Mouse (Mus musculus) midbrain, embryonic 12.5 days (tissue): ENCODE measurements around the gene Sh3pxd2a. TPM values are rescaled to one million over a fixed set of nuclear protein-coding genes. Genes with fewer than 3 reads are reported as not detected.

Source experiments
- ATAC-seq: fragments of 200-750 bp; cut with Nextera tagmentation; 2 replicates; pipeline ENCODE4 v1.8.0; 2017; ENCODE audit warnings: low read depth, moderate TSS enrichment, moderate library complexity; ENCODE audit not compliant: low FRiP score
- H3K27ac ChIP-seq: fragments of 300-500 bp; sonication (generic); replicated peaks from 2 replicates; pipeline ENCODE4 v1.5.1; 2016; ENCODE audit warnings: mild to moderate bottlenecking
- H3K27me3 ChIP-seq: fragments of 300-500 bp; sonication (generic); 2 replicates; pipeline ENCODE4 v1.6.1; 2016; ENCODE audit warnings: mild to moderate bottlenecking
- H3K36me3 ChIP-seq: fragments of 300-500 bp; sonication (generic); 2 replicates; pipeline ENCODE4 v1.6.1; 2016
- H3K4me1 ChIP-seq: fragments of 300-500 bp; sonication (generic); 2 replicates; pipeline ENCODE4 v1.6.1; 2016
- H3K4me2 ChIP-seq: fragments of 300-500 bp; sonication (generic); replicated peaks from 2 replicates; pipeline ENCODE4 v1.6.1; 2016; ENCODE audit warnings: mild to moderate bottlenecking, moderate library complexity
- H3K4me3 ChIP-seq: fragments of 300-500 bp; sonication (generic); 2 replicates; pipeline ENCODE4 v1.5.1; 2016; ENCODE audit warnings: mild to moderate bottlenecking
- H3K9ac ChIP-seq: fragments of 300-500 bp; sonication (generic); replicated peaks from 2 replicates; pipeline ENCODE4 v1.6.1; 2016; ENCODE audit warnings: mild to moderate bottlenecking, moderate library complexity
- H3K9me3 ChIP-seq: fragments of 300-500 bp; sonication (generic); 2 replicates; pipeline ENCODE4 v1.6.1; 2016; ENCODE audit warnings: mild to moderate bottlenecking
- WGBS: fragments of 180-500 bp; shearing (Covaris S2); methylation state at CpG from one replicate; pipeline ENCODE4 v1.1.7; 2016; 5-methylcytosine and 5-hydroxymethylcytosine counted together
- polyA plus RNA-seq: library from polyadenylated mRNA; unstranded; fragments of >200 nt; fragmentation: Nextera tagmentation; extraction: Ambion mirVana; gene quantifications from 2 replicates; pipeline ENCODE4 v1.2.1, GENCODE M21; 2016

The Sh3pxd2a gene
- polyA plus RNA-seq, result 2.9 and 3.2 TPM in 2 replicates

DNA sequence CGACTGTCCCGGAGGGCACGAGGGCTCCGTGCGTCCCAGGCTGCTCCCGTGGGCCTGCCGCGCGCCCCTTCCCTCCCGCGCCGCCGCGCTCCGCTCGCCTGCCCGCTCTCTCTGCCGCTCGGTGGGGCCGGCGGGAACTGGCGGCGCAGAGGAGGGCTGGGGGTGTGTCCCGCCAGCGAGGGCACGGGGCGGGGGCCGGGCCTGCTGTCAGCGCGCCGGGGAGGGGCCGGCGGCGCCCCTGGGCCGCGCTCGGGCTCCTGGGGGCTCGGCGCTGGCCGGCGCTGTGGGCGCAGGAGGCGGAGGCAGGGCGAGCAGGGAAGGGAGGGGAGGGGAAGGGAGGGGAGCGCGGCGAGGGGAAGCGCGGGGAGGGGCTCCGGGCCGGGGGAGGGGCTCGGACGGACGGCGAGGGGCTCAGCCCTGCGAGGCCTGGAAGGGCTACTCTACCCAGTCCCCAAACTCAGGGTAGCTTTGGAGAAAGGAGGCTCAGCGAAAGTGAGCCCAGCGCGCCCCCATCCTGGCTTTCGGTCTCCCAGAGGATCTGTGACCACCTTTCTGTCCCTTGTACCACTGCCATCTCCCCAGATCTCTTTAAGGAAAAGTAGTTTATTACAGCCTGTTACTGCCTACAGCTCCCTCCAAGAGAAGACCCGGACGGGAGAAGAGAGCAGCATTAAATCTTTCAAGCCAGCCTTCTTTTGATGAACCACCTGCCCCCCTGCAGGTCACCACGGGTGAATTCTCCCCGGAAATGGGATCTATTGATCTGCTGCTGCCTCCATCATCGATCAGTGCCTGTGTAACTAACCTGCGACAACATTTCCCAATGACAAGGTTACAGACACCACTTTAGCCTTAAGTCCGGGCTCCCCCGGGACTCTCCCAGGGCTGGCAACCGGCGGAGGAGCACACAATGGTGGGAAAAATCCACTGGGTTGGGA lies at the start of gene Sh3pxd2a:
Gene Sh3pxd2a (minus strand): TSS at position 98 of the 938 bp plus-strand sequence.
- 0 out of 2 replicates have a peak, but pooled peaks cover 3% of the 10 kb centered on the region for H3K9me3 ChIP-seq
- H3K27ac ChIP-seq, result peak within 1 kb of the TSS; percentile 85
- H3K4me2 ChIP-seq, result peak within 1 kb of the TSS; percentile 94
- H3K27me3 ChIP-seq, result peaks cover 13% of the 10 kb centered on the region
- peak within 1 kb of the TSS; percentile 67 for H3K4me3 ChIP-seq
- peak; percentile 90 for ATAC-seq
- peak within 1 kb of the TSS; percentile 81 for H3K9ac ChIP-seq
- WGBS, result under 1% methylated on average over 55 of the region's 70 CpGs
- peaks cover 24% of the 10 kb centered on the region for H3K4me1 ChIP-seq
- H3K36me3 ChIP-seq, result no peaks in the 10 kb centered on the region

DNA sequence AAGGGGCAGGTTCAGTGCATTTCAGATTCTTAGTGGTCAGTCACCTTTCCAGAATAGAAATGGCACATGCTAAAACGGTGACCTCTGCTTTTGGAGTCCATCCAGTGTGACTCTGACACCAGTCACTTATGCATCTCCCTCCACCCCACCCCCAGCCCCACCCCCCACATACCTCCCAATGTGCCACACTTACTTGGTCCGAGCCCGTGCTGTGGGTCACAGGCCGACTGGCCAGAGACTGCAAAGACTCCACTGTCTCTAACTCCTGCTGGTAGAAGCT lies 49.4 kb upstream of the Sh3pxd2a start:
- 76% methylated on average over 4 of the region's 4 CpGs for WGBS
- no peak overlapping the region for H3K4me2 ChIP-seq

DNA sequence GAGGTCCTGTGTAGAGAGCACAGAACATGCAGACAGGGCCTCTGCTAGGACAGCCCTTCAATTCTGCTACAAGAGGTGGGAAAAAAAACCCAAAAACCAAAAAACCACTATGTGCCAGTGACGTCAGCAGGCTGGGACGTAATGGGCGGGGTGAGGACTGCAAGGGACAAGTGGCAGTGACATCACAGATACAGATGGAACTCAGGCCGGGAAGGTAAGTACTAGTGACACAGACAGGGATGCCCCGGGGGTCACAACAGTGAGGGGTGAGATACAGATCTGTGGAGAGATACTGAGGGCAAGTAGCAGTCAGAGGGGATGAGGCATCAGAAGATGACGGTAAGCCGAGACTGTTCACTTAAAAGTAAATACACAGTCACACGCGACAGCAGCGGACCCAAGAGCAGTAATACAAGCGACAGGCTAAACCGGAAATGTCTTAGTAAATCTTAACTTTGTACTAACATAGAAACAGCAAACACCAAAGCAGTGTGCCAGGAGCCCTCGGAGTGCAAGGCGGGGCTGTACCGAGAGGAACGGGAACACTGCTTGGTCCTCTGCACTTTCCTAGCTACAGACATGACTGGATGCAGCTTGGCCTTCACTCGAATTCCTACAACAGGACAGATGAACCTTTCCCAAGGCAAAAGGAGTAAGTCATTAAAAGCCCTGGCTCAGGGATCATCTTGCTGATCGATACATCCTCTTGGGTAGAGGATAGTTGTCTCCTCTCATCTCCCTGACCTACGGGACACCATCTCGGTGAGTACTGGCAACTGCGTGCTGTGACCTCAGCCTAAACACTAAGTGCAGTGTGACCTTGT lies 48.8 kb upstream of the Sh3pxd2a start:
- 90% methylated on average over 21 of the region's 21 CpGs for WGBS
- no peak for ATAC-seq
- Histone ChIP-seq H3K36me3 (peaks cover 24% of the 10 kb centered on the region), H3K9me3 (no peaks in the 10 kb centered on the region), H3K27ac (no peak overlapping the region), H3K4me2 (no peak overlapping the region), H3K9ac (no peak overlapping the region), H3K4me1 (peaks cover 15% of the 10 kb centered on the region), H3K4me3 (no peak overlapping the region), H3K27me3 (no peaks in the 10 kb centered on the region)

More for the DNA sequence above, 49.4 kb upstream of the Sh3pxd2a start:
- Histone ChIP-seq H3K4me1 (peaks cover 15% of the 10 kb centered on the region), H3K9ac (no peak overlapping the region), H3K9me3 (no peaks in the 10 kb centered on the region), H3K4me3 (no peak overlapping the region), H3K27ac (no peak overlapping the region), H3K27me3 (no peaks in the 10 kb centered on the region), H3K36me3 (peaks cover 24% of the 10 kb centered on the region)
- ATAC-seq, result no peak

DNA sequence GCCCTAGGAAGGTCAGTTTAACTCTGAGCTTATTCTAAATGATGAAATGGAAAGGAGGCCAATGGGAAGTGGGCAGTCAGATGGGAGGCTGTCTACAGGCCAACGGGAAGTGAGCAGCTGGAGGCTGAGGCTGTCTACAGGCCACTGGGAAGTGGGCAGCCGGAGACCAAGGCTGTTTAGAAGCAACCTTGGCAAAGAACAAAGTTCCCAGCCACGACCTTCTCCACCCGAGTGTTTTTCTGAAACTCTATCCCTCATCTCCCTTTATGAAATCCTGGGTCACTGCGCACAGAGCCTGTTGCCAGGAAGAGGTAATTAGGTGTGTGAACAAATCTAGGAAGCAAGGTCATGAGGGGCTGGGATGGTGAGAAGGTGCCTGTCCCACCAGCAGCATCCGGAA lies 47.8 kb upstream of the Sh3pxd2a start:
- no peak overlapping the region for H3K27ac ChIP-seq

DNA sequence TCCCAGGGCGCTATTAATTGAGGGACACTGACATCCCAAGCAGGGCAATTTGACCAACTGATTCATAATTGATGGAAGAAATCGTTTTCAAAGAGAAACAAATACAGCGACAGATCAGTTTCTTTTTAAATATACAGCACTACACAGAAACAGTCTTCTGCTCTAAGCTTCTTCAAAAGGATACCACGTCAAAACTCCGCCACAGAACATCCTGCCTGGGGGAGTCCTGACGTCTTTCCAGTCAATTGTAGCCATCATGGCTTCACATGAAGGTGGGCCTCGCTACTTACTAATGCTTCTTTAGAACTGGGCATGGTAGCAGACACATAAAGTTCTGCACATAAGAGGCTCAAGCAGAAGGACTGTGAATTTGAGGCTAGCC lies 47.1 kb upstream of the Sh3pxd2a start:
- no peaks in the 10 kb centered on the region for H3K9me3 ChIP-seq
- H3K36me3 ChIP-seq, result peaks cover 22% of the 10 kb centered on the region
- peaks cover 15% of the 10 kb centered on the region for H3K4me1 ChIP-seq
- H3K27me3 ChIP-seq, result no peaks in the 10 kb centered on the region
- peak overlapping the region; percentile 69 for H3K27ac ChIP-seq
- WGBS, result 65% methylated on average over 7 of the region's 7 CpGs
- no peak for ATAC-seq
- H3K4me2 ChIP-seq, result peak overlapping the region; percentile 31; the same call in 1 of the 2 replicates
- peak overlapping the region; percentile 41; the same call in 1 of the 2 replicates for H3K9ac ChIP-seq
- no peak overlapping the region for H3K4me3 ChIP-seq

More for the DNA sequence above, 47.8 kb upstream of the Sh3pxd2a start:
- no peak overlapping the region for H3K4me2 ChIP-seq
- no peak overlapping the region for H3K4me3 ChIP-seq
- peaks cover 15% of the 10 kb centered on the region for H3K4me1 ChIP-seq
- peaks cover 24% of the 10 kb centered on the region for H3K36me3 ChIP-seq
- H3K9ac ChIP-seq, result no peak overlapping the region
- WGBS, result 85% methylated on average over 6 of the region's 6 CpGs
- no peaks in the 10 kb centered on the region for H3K9me3 ChIP-seq
- H3K27me3 ChIP-seq, result no peaks in the 10 kb centered on the region
- no peak for ATAC-seq

DNA sequence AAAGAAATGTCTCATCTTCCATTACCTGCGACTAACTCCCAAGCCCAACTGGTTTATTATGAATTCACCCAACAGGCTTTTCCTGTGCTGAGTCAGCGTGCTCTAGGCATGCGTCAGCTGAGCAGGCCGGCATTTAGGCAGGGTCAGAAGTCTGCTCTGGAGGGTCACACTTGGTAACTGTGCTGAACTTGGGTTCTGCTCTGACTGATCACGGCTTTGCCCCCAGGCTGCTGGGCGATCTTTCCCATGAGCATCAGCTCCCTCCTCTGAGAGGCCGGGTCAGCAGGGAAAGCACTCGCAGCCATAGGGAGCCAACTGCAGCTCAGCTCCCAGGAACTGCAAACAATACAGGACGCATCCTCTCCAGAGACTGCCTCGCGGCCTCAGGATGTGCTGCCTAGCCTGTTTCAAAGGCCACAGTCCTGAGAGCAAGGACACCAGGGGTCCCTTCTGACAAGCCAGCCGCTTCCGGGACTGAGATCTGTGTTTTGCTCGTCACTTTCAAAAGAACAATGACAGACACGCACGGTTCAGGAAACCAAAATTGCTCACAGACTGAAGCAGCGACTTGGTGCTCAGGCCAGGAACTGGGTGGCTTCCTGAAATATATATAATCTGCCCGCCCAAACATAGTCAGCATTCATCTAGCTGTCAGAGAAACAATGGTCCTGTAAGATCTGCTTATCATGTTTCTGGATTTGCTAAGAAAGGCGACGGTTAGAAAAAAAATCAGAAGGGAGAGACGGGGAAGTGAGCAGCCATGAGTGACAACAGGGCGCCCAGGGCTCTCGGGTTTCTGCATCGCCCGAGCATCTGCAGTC lies 46.5 kb upstream of the Sh3pxd2a start:
- Histone ChIP-seq H3K4me2 (peak overlapping the region; percentile 31), H3K4me3 (peak overlapping the region; percentile 7; the same call in 1 of the 2 replicates), H3K4me1 (peaks cover 15% of the 10 kb centered on the region), H3K27ac (peak overlapping the region; percentile 69), H3K36me3 (peaks cover 20% of the 10 kb centered on the region), H3K9me3 (no peaks in the 10 kb centered on the region), H3K9ac (peak overlapping the region; percentile 41; the same call in 1 of the 2 replicates), H3K27me3 (no peaks in the 10 kb centered on the region)
- WGBS, result 28% methylated on average over 25 of the region's 25 CpGs
- no peak for ATAC-seq

DNA sequence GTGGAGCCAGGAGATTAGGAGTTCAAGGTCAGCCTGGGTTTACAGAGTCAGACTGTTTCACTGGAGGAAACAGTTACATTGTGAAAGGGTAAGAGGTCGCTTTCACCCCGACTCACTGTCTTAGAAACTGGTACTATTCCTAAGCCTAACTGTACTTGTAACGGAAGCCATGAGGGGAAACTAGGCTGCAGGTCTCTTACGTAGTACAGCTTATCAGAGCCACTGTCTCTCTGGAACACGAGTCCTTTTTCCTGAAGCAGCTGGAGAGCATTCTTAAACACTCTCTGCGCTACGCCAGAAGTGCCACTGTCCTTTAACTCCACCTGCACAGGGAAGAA lies 45.9 kb upstream of the Sh3pxd2a start:
- ATAC-seq, result no peak
- Histone ChIP-seq H3K4me1 (peaks cover 15% of the 10 kb centered on the region), H3K9me3 (no peaks in the 10 kb centered on the region), H3K36me3 (peaks cover 21% of the 10 kb centered on the region), H3K4me2 (no peak overlapping the region), H3K4me3 (no peak overlapping the region), H3K9ac (peak overlapping the region; percentile 41; the same call in 1 of the 2 replicates), H3K27ac (peak overlapping the region; percentile 69), H3K27me3 (no peaks in the 10 kb centered on the region)
- 84% methylated on average over 7 of the region's 7 CpGs for WGBS

DNA sequence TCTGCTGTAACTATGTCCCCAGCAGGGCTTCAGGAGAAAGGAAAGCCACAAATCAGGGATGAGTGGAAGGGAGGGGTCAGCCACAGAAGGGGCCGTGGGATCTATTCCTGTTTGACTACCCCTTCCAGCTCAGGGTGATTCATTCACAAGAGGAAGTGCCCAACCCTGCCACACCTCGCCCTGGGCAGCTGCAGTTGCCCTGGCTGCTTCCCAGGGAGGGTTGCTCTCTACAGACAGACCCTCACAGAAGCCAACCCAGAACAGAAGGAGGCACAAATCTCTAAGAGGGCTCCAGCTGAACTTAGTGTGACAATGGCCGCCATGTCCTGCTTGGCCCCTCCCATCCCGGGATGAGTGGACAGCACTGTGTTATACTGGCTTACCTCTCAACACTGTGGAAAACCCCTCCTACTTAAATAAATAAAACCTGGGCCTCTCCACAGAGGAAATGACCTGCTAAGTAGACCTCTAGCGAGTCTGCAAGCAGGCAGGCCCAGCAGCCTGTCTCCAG lies 44.6 kb upstream of the Sh3pxd2a start:
- Histone ChIP-seq H3K9me3 (no peaks in the 10 kb centered on the region), H3K9ac (0 out of 2 replicates have a peak overlapping the region, but pooled peaks have one; percentile 0), H3K27me3 (no peaks in the 10 kb centered on the region), H3K36me3 (peaks cover 12% of the 10 kb centered on the region; the same call in 1 of the 2 replicates), H3K4me3 (no peak overlapping the region), H3K4me1 (peaks cover 15% of the 10 kb centered on the region), H3K4me2 (no peak overlapping the region), H3K27ac (0 out of 2 replicates have a peak overlapping the region, but pooled peaks have one; percentile 5)
- ATAC-seq, result no peak
- WGBS, result 90% methylated on average over 5 of the region's 5 CpGs

DNA sequence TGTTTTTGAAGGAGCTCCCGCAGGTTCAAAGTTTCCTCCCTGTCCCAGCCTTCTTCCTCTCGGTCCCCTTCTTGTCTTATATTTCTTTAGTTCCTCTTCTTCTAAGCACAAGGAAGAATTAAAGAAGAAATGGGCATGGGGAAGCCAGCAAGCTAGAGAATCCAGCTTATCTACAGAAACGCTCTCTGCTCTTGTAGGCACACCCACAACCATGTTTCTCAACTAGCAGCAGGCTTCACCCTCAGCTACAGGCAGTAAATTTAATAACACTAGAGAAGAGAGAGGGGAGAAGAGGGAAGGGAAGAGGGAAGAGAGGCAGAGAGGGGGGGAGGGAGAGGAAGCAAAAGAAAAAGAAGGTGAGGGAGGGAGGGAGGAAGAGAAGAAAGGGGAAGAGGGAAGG lies 44.0 kb upstream of the Sh3pxd2a start:
- H3K36me3 ChIP-seq, result peaks cover 10% of the 10 kb centered on the region; the same call in 1 of the 2 replicates
- H3K27ac ChIP-seq, result no peak overlapping the region
- H3K4me3 ChIP-seq, result no peak overlapping the region
- 86% methylated on average over 3 of the region's 3 CpGs for WGBS
- H3K27me3 ChIP-seq, result no peaks in the 10 kb centered on the region
- no peak overlapping the region for H3K9ac ChIP-seq
- H3K4me2 ChIP-seq, result no peak overlapping the region
- H3K9me3 ChIP-seq, result no peaks in the 10 kb centered on the region
- H3K4me1 ChIP-seq, result peaks cover 15% of the 10 kb centered on the region
- no peak for ATAC-seq

DNA sequence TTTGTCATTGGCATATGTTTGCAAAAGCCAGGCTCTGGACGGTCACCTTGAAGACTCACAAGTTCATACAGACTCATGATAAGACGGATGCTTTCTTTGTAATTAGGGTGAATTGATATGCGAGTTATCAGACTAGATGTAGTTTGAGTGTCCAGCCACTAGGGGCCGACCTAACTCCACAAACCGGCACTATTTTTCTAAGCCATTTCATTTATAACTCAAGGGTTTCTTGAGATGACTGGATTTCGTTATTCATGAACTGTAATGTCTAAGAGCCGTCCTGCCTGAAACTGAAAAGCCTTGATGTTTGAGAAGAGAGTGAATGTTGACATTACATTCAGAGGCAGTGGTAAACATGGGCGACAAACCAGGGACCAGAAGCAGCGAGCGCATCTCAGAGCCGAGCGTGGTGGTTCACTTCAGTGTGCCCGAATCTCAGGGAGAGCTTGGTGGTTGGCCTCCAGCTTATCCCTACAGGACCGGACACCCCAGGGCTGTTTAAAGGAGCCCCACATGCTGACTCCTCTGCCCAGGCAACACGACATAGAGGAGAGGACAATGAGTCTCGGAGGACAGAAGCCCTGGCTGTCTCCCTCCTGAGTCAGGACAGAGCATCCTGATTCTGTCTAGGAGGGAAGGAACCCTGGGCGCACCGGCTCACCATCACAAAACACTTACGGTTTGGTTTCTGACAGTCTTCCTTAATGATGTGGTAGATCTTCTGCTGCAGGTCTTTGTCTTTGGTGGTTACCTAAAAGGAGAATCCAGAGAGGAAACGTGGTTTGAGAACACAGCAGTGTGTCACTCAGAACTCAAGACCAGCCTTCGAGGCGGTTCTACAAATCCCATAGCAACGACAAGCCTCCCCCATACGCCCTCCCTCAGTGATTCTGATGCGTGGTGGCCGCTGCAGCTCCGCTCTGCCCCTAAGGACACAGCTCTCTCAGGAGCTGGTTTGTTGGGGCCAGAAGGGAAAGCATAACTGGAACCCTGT lies 43.2 kb upstream of the Sh3pxd2a start:
- no peak overlapping the region for H3K4me2 ChIP-seq
- no peaks in the 10 kb centered on the region for H3K27me3 ChIP-seq
- no peaks in the 10 kb centered on the region for H3K9me3 ChIP-seq
- H3K36me3 ChIP-seq, result peaks cover 10% of the 10 kb centered on the region; the same call in 1 of the 2 replicates
- 56% methylated on average over 27 of the region's 27 CpGs for WGBS
- H3K4me3 ChIP-seq, result no peak overlapping the region
- H3K9ac ChIP-seq, result no peak overlapping the region
- H3K27ac ChIP-seq, result no peak overlapping the region
- ATAC-seq, result no peak
- peaks cover 15% of the 10 kb centered on the region for H3K4me1 ChIP-seq
